Mouse (Mus musculus) thymus, adult 18-20 months (tissue): ENCODE results near the gene Rhox4e.
"Not testable (repeated sequence)": the region's sequence is repeated elsewhere in the genome, so short reads cannot be mapped to it uniquely, and the experiment has no call there.

ENCODE experiments used
- DNase-seq, 2 experiments: peaks; one replicate each; pipeline ENCODE4 v3.0.0; 2022; ENCODE audit warnings: mixed read lengths in 2 of 2

Gene Rhox4e

DNA sequence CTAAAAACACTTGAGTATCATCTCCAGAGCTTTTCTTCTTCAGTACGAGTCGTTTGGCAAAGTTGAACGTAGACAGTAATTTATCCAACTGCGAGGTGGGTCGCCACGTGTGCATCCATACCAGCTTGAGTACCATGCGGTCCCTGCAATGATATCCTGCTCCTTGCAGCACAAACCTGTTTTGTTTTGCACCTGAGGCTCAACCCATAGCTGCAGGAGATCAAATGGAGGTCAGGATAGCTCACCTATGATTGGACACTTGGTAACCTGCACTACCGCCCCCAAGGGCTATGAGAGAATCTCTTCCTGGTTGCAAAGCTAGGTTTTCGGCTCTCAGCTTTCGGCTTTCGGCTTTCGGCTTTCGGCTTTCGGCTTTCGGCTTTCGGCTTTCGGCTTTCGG is at the start of gene Rhox4e:
Gene Rhox4e, plus strand, starts transcription at position 301 of the 400 bp plus-strand sequence.
- not testable (repeated sequence) for DNase-seq

DNA sequence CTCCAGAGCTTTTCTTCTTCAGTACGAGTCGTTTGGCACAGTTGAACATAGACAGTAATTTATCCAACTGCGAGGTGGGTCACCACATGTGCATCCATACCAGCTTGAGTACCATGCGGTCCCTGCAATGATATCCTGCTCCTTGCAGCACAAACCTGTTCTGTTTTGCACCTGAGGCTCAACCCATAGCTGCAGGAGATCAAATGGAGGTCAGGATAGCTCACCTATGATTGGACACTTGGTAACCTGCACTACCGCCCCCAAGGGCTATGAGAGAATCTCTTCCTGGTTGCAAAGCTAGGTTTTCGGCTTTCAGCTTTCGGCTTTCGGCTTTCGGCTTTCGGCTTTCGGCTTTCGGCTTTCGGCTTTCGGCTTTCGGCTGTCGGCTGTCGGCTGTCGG is 43.2 kb upstream of the Rhox4e start, which contains the start of gene Rhox4d:
Gene Rhox4d, plus strand, starts transcription at position 301 of the 400 bp plus-strand sequence.
- DNase-seq: not testable (repeated sequence)

DNA sequence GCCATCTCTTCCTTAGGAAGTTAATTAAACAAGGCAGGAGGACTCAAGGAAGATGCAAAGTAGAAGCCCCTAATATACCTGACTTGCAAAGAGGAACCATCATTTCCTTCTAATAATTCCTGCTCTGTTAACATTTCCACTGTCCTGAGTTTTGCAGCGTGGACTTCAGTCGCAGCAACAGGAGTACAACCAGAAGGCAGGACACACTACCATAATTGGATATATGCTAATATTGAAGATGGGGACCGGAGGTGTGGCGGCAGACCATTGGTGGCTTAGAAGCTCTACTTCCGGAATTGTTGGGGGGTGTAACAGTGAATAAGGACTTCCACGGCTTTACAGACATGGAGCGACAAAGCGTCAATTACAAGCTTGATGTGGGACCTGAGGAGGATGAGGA is 27.1 kb upstream of the Rhox4e start, which contains the start of gene Rhox2e:
Gene Rhox2e, plus strand, starts transcription at position 301 of the 400 bp plus-strand sequence.
- DNase-seq: not testable (repeated sequence)

DNA sequence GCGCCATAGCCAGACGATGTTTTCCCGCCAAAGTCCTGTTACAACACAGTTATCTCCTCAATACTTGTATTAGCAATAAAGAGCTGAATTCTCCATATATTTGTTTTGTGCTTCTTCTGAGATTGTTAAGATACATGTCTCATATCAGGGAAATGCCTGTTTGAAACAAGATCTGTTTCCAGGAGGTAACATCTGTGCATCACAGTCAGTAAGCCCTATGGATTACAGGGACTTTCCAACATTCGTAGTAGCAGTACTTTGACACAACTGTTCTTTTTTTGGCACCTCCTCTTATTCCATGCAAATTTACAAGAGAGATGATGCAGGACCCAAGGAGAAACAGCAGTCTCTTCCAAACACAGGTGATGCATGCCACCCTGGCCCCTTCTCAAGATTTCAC is 15.5 kb upstream of the Rhox4e start, which contains the start of gene Rhox3e:
Gene Rhox3e, plus strand, starts transcription at position 301 of the 400 bp plus-strand sequence.
- not testable (repeated sequence) for DNase-seq

DNA sequence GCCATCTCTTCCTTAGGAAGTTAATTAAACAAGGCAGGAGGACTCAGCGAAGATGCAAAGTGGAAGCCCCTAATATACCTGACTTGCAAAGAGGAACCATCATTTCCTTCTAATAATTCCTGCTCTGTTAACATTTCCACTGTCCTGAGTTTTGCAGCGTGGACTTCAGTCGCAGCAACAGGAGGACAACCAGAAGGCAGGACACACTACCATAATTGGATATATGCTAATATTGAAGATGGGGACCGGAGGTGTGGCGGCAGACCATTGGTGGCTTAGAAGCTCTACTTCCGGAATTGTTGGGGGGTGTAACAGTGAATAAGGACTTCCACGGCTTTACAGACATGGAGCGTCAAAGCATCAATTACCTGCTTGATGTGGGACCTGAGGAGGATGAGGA is 13.9 kb downstream of the Rhox4e start, which contains the start of gene Rhox2f:
Gene Rhox2f, plus strand, starts transcription at position 301 of the 400 bp plus-strand sequence.
- DNase-seq: not testable (repeated sequence)

DNA sequence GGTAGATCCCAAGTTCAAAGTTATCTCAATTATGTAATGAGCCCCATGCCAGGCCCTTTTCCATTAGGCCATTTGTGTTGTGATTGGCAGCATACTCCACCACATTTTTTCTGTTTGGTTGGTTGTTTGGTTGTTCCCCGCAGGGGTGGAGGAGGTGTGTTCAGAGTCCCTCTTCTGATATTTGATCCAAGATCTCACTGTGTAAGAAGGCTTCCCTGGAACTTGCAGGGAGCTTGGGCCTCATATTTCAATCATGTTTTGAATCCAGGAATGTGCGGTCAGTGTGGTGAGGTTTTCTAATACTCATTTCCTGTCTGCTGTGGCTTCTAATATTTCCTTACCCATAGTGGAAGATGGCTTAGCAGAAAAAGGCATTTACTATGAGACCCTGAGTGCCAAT is 15.4 kb downstream of the Rhox4e start:
- DNase-seq: not testable (repeated sequence)

DNA sequence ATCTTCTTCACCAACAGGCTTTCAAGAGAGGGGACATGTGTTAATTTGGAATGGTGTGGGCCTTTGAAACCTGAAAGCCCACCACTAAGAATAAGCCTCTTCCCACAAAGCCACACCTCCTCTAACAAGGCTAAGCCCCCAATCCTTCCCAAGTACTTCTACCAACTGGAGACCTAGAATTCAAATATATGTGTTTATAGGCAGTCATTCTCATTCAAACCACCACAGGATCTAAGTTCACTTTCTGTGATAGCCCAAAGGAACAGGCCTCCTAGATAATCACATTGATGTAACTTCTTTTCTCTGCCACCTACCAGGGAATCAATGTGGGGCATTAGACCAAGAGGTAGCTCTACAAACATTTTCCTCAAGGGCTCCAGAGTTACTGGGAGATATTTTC is 23.5 kb downstream of the Rhox4e start, which contains the start of gene Rhox3f:
Gene Rhox3f, plus strand, starts transcription at position 301 of the 400 bp plus-strand sequence.
- not testable (repeated sequence) for DNase-seq

DNA sequence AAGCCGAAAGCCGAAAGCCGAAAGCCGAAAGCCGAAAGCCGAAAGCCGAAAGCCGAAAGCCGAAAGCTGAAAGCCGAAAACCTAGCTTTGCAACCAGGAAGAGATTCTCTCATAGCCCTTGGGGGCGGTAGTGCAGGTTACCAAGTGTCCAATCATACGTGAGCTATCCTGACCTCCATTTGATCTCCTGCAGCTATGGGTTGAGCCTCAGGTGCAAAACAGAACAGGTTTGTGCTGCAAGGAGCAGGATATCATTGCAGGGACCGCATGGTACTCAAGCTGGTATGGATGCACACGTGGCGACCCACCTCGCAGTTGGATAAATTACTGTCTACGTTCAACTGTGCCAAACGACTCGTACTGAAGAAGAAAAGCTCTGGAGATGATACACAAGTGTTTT is 50.4 kb downstream of the Rhox4e start, which contains the start of gene Rhox4f:
Gene Rhox4f, minus strand, starts transcription at position 101 of the 400 bp plus-strand sequence.
- not testable (repeated sequence) for DNase-seq
